Mouse (Mus musculus): ENCODE results near the gene Emc8. TPM values are rescaled to one million over a fixed set of nuclear protein-coding genes. Genes with fewer than 3 reads are reported as not detected.

The Emc8 gene
- polyA plus RNA-seq, 1 experiment from 2014 or later, result 183 TPM

GRCm38 (mm10) chr8:120698426-120698825, 30.1 kb upstream of the Emc8 start:
- H3K9ac ChIP-seq, result no peak overlapping the region
- peaks cover 29% of the 10 kb centered on the region for H3K4me1 ChIP-seq (replicated peaks)
- H3K4me3 ChIP-seq, result no peak overlapping the region
- no peak overlapping the region for H3K27ac ChIP-seq (ENCODE audit: poor library complexity, severe bottlenecking)
- peaks cover 3% of the 10 kb centered on the region; the same call in 1 of the 2 replicates for H3K9me3 ChIP-seq (replicated peaks)
- ATAC-seq (ENCODE audit: insufficient number of reproducible peaks, low FRiP score), result no peak
- no peaks in the 10 kb centered on the region for H3K36me3 ChIP-seq
- WGBS, result 77% methylated on average over 7 of the region's 7 CpGs
- H3K27me3 ChIP-seq (replicated peaks), result peaks cover 15% of the 10 kb centered on the region; the same call in 1 of the 2 replicates
- no peak overlapping the region for H3K4me2 ChIP-seq

GRCm38 (mm10) chr8:120697979-120698272, 29.6 kb upstream of the Emc8 start:
- Histone ChIP-seq H3K27ac (ENCODE audit: poor library complexity, severe bottlenecking) (no peak overlapping the region), H3K27me3 (replicated peaks) (peaks cover 15% of the 10 kb centered on the region; the same call in 1 of the 2 replicates), H3K4me2 (no peak overlapping the region), H3K4me1 (replicated peaks) (peaks cover 29% of the 10 kb centered on the region), H3K9me3 (replicated peaks) (peaks cover 3% of the 10 kb centered on the region; the same call in 1 of the 2 replicates), H3K4me3 (no peak overlapping the region), H3K9ac (no peak overlapping the region), H3K36me3 (no peaks in the 10 kb centered on the region)
- ATAC-seq (ENCODE audit: insufficient number of reproducible peaks, low FRiP score), result no peak

GRCm38 (mm10) chr8:120697154-120697978, 29.0 kb upstream of the Emc8 start:
- H3K9me3 ChIP-seq (replicated peaks), result peaks cover 3% of the 10 kb centered on the region; the same call in 1 of the 2 replicates
- H3K9ac ChIP-seq, result no peak overlapping the region
- peaks cover 15% of the 10 kb centered on the region; the same call in 1 of the 2 replicates for H3K27me3 ChIP-seq (replicated peaks)
- no peak overlapping the region; the same call in 1 of the 2 replicates for H3K27ac ChIP-seq (ENCODE audit: poor library complexity, severe bottlenecking)
- peaks cover 29% of the 10 kb centered on the region for H3K4me1 ChIP-seq (replicated peaks)
- 59% methylated on average over 17 of the region's 17 CpGs for WGBS
- H3K4me2 ChIP-seq, result no peak overlapping the region
- H3K4me3 ChIP-seq, result no peak overlapping the region
- ATAC-seq (ENCODE audit: insufficient number of reproducible peaks, low FRiP score), result no peak; the same call in 1 of the 2 replicates
- H3K36me3 ChIP-seq, result no peaks in the 10 kb centered on the region

- Histone ChIP-seq H3K27ac (ENCODE audit: poor library complexity, severe bottlenecking) (no peak overlapping the region; the same call in 1 of the 2 replicates), H3K27me3 (replicated peaks) (peaks cover 10% of the 10 kb centered on the region; the same call in 1 of the 2 replicates), H3K4me2 (no peak overlapping the region), H3K4me3 (no peak overlapping the region), H3K36me3 (no peaks in the 10 kb centered on the region), H3K9ac (no peak overlapping the region), H3K9me3 (replicated peaks) (peaks cover 3% of the 10 kb centered on the region; the same call in 1 of the 2 replicates), H3K4me1 (replicated peaks) (peaks cover 29% of the 10 kb centered on the region)
- no peak for ATAC-seq (ENCODE audit: insufficient number of reproducible peaks, low FRiP score)
- WGBS, result 33% methylated on average over 13 of the region's 13 CpGs
Measured at GRCm38 (mm10) chr8:120696401-120697153, 28.2 kb upstream of the Emc8 start.

GRCm38 (mm10) chr8:120693861-120694493, 25.6 kb upstream of the Emc8 start:
- H3K27me3 ChIP-seq (replicated peaks), result peaks cover 12% of the 10 kb centered on the region
- H3K36me3 ChIP-seq, result no peaks in the 10 kb centered on the region
- H3K27ac ChIP-seq (ENCODE audit: poor library complexity, severe bottlenecking), result no peak overlapping the region
- no peak overlapping the region for H3K4me3 ChIP-seq
- peaks cover 3% of the 10 kb centered on the region; the same call in 1 of the 2 replicates for H3K9me3 ChIP-seq (replicated peaks)
- no peak overlapping the region for H3K9ac ChIP-seq
- WGBS, result 30% methylated on average over 22 of the region's 22 CpGs
- H3K4me1 ChIP-seq (replicated peaks), result peaks cover 29% of the 10 kb centered on the region
- H3K4me2 ChIP-seq, result peak overlapping the region; percentile 41
- ATAC-seq (ENCODE audit: insufficient number of reproducible peaks, low FRiP score), result peak; percentile 58

- ATAC-seq (ENCODE audit: insufficient number of reproducible peaks, low FRiP score), result no peak
- Histone ChIP-seq H3K4me2 (no peak overlapping the region), H3K27ac (ENCODE audit: poor library complexity, severe bottlenecking) (no peak overlapping the region), H3K4me3 (no peak overlapping the region), H3K9me3 (replicated peaks) (peaks cover 1% of the 10 kb centered on the region; the same call in 1 of the 2 replicates), H3K36me3 (no peaks in the 10 kb centered on the region), H3K27me3 (replicated peaks) (peaks cover 22% of the 10 kb centered on the region), H3K4me1 (replicated peaks) (peaks cover 29% of the 10 kb centered on the region), H3K9ac (no peak overlapping the region)
- 56% methylated on average over 4 of the region's 4 CpGs for WGBS
Measured at GRCm38 (mm10) chr8:120692934-120693333, 24.6 kb upstream of the Emc8 start.

- H3K9me3 ChIP-seq (replicated peaks), result no peaks in the 10 kb centered on the region
- no peak overlapping the region for H3K27ac ChIP-seq (ENCODE audit: poor library complexity, severe bottlenecking)
- H3K4me2 ChIP-seq, result no peak overlapping the region
- H3K4me1 ChIP-seq (replicated peaks), result no peaks in the 10 kb centered on the region
- H3K4me3 ChIP-seq, result no peak overlapping the region
- H3K27me3 ChIP-seq (replicated peaks), result peaks cover 43% of the 10 kb centered on the region
- no peak for ATAC-seq (ENCODE audit: insufficient number of reproducible peaks, low FRiP score)
- no peak overlapping the region for H3K9ac ChIP-seq
- H3K36me3 ChIP-seq, result no peaks in the 10 kb centered on the region
- 79% methylated on average over 7 of the region's 7 CpGs for WGBS
Measured at GRCm38 (mm10) chr8:120688511-120688910, 20.1 kb upstream of the Emc8 start.

- Histone ChIP-seq H3K9me3 (replicated peaks) (no peaks in the 10 kb centered on the region), H3K4me2 (no peak overlapping the region), H3K27me3 (replicated peaks) (peaks cover 48% of the 10 kb centered on the region), H3K9ac (no peak overlapping the region), H3K4me3 (no peak overlapping the region), H3K27ac (ENCODE audit: poor library complexity, severe bottlenecking) (no peak overlapping the region), H3K4me1 (replicated peaks) (no peaks in the 10 kb centered on the region), H3K36me3 (no peaks in the 10 kb centered on the region)
- 57% methylated on average over 8 of the region's 8 CpGs for WGBS
- ATAC-seq (ENCODE audit: insufficient number of reproducible peaks, low FRiP score), result no peak
Measured at GRCm38 (mm10) chr8:120687786-120688185, 19.4 kb upstream of the Emc8 start.

- Histone ChIP-seq H3K36me3 (no peaks in the 10 kb centered on the region), H3K27me3 (replicated peaks) (peaks cover 48% of the 10 kb centered on the region), H3K4me1 (replicated peaks) (no peaks in the 10 kb centered on the region), H3K4me3 (no peak overlapping the region), H3K4me2 (no peak overlapping the region), H3K9ac (no peak overlapping the region), H3K27ac (ENCODE audit: poor library complexity, severe bottlenecking) (no peak overlapping the region), H3K9me3 (replicated peaks) (no peaks in the 10 kb centered on the region)
- ATAC-seq (ENCODE audit: insufficient number of reproducible peaks, low FRiP score), result no peak
- WGBS, result 77% methylated on average over 5 of the region's 5 CpGs
Measured at GRCm38 (mm10) chr8:120686576-120686975, 18.2 kb upstream of the Emc8 start.

GRCm38 (mm10) chr8:120686051-120686450, 17.7 kb upstream of the Emc8 start:
- Histone ChIP-seq H3K9me3 (replicated peaks) (no peaks in the 10 kb centered on the region), H3K27ac (ENCODE audit: poor library complexity, severe bottlenecking) (no peak overlapping the region), H3K9ac (no peak overlapping the region), H3K4me1 (replicated peaks) (no peaks in the 10 kb centered on the region), H3K4me3 (no peak overlapping the region), H3K27me3 (replicated peaks) (peaks cover 48% of the 10 kb centered on the region), H3K4me2 (no peak overlapping the region), H3K36me3 (no peaks in the 10 kb centered on the region)
- WGBS, result 80% methylated on average over 13 of the region's 13 CpGs
- ATAC-seq (ENCODE audit: insufficient number of reproducible peaks, low FRiP score), result no peak

- H3K4me2 ChIP-seq, result no peak overlapping the region
- H3K9me3 ChIP-seq (replicated peaks), result no peaks in the 10 kb centered on the region
- H3K27me3 ChIP-seq (replicated peaks), result peaks cover 48% of the 10 kb centered on the region
- H3K27ac ChIP-seq (ENCODE audit: poor library complexity, severe bottlenecking), result no peak overlapping the region
- ATAC-seq (ENCODE audit: insufficient number of reproducible peaks, low FRiP score), result no peak
- 80% methylated on average over 8 of the region's 8 CpGs for WGBS
- no peaks in the 10 kb centered on the region for H3K36me3 ChIP-seq
- H3K9ac ChIP-seq, result no peak overlapping the region
- no peaks in the 10 kb centered on the region for H3K4me1 ChIP-seq (replicated peaks)
- no peak overlapping the region for H3K4me3 ChIP-seq
Measured at GRCm38 (mm10) chr8:120685591-120685990, 17.2 kb upstream of the Emc8 start.
